Mouse (Mus musculus): ENCODE data around the gene Limd2.

Limd2 gene

DNA sequence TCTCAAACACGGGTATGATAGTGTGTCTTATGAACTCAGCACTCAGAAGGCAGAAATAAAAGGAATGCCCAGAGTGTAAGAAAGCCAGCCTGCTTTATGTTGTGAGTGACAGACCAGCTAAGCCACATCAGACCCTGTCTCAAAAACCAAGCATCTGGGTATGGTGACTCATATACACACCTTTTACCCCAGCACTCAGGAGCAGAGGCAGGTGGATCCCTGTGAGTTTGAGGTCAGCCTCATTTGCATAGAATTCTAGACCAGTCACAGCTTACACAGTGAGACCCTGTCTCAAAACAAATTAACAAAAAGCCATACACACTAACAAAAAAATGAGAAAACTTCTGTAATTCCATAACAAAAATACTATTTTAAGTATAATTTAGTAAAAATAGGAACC lies 34.8 kb downstream of the Limd2 start:
- no peak for DNase-seq (ENCODE audit: low spot score in 2 of 2)

DNA sequence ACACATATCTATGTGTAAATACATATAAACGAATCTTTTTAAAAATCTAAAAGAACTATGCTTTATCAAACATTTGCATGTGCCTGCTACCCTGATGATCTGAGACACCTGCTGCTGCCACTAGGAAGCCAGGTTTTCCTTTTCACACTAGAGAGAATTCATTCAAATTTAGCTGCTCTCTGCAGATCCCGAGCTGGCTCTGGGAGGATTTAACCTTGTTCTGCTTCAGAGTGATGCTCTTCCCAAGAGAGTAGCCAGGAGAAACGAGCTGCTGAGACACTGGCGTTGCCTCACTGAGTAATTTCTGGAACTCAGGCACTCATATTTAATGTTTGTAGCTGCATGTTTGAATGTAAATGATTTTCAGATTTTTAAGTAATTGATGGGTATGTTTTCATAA lies 35.9 kb downstream of the Limd2 start:
- no peak for DNase-seq (ENCODE audit: low spot score in 2 of 2)

DNA sequence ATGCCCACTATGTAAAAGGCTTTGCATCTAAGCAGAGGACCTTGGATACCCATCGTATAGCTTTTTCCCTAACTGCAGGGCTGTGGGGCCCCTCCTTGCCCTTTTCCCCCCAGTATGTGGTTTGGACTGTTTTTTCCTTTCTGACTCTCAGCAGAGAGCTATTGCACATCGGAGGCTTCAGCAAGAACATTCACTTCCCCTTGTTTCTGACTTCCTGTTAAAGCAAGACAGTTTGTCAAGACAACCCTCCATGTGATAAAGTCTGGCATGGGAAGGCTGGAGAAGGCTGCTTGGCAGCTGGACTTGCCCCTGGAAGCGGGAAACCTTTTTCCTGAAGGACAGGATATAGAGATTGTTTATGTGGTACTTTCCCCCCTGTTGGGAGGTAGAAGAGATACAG lies 37.9 kb downstream of the Limd2 start:
- no peak for DNase-seq (ENCODE audit: low spot score in 2 of 2)

- DNase-seq (ENCODE audit: low spot score in 2 of 2): no peak
Measured at GRCm38 (mm10) chr11:106122221-106122620, 38.4 kb downstream of the Limd2 start.

GRCm38 (mm10) chr11:106111688-106112087 lies 49.0 kb downstream of the Limd2 start:
- no peak for DNase-seq (ENCODE audit: low spot score in 2 of 2)
